In the genomic region with DNA sequence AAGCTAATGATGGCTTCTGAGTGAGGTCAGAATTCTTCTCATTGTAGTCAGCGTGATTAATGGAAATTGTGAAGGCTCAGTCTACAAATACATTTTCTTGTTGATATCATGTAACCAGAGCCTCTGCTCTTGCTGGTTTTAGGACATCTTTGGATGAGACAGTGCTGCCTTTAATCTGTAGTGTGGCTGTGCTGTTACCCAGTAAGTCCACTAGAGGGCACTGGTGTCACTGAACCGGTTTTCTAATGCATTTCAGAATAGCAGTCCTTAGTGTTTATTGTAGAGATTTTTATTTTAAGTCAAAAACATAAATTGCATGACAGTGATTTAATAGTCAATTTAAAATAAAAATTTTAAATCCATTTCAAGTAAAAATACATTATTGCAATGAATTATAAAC, we compare ENCODE assay signal across 9 mouse cellular contexts. TPM values are rescaled to one million over a fixed set of nuclear protein-coding genes. Genes with fewer than 3 reads are reported as not detected.
DNase-seq lines count a peak whose midpoint lies in the region; ATAC-seq and TF ChIP-seq lines count a peak whose summit lies in the region.
"Had no signal": no experiment of that assay in that cellular context is flagged by ENCODE, and none has a peak within 500 bp of the region (broad histone marks: within the 10 kb centered on the region; RNA-seq: fewer than 3 reads in every experiment).

No protein-coding gene starts in this region.

- TF ChIP-seq CTCF in E14TG2a.4 (conservative IDR thresholded peaks at IDR 0.05; ENCODE audit: low read length): peak; percentile 95
- peak; percentile 51 for TF ChIP-seq CTCF in lung, adult 2 months (IDR thresholded peaks at IDR 0.05; ENCODE audit: insufficient read depth, low read length)

- ATAC-seq in common myeloid progenitor, adult 5-6 weeks (replicated peaks; ENCODE audit: low read depth, poor library complexity, severe bottlenecking): peak; percentile 93

- H3K36me3 ChIP-seq in E14TG2a.4 (ENCODE audit: insufficient read depth, low read length): peaks cover 51% of the 10 kb centered on the region

- no peak overlapping the region for H3K4me3 ChIP-seq in E14TG2a.4 (replicated peaks; ENCODE audit: low read length)
- no peak overlapping the region for H3K4me3 ChIP-seq in lung, adult 2 months (replicated peaks; ENCODE audit: extremely low read depth, low read depth, low read length)
- H3K4me3 ChIP-seq: limb, embryonic 12.5 days had no signal

- H3K27me3 ChIP-seq in E14TG2a.4 (ENCODE audit: insufficient read depth, low read length): no peaks in the 10 kb centered on the region
- H3K27me3 ChIP-seq: limb, embryonic 12.5 days had no signal

- no peaks in the 10 kb centered on the region for H3K9me3 ChIP-seq in E14TG2a.4 (ENCODE audit: low read length)
- H3K9me3 ChIP-seq: limb, embryonic 12.5 days had no signal

- H3K4me1 ChIP-seq in E14TG2a.4 (replicated peaks; ENCODE audit: low read depth, low read length): no peaks in the 10 kb centered on the region
- no peaks in the 10 kb centered on the region for H3K4me1 ChIP-seq in lung, adult 2 months (ENCODE audit: control insufficient read depth, insufficient read depth, low read length)
- H3K4me1 ChIP-seq: limb, embryonic 12.5 days had no signal

- 6% methylated on average over 2 of the region's 2 CpGs for WGBS in lung, adult 2 months

- DNase-seq in adipocyte (ENCODE audit: low spot score): peak; percentile 81
- peak; percentile 38 for DNase-seq in gastrocnemius, postnatal 10 days
- peak; percentile 64 for DNase-seq in kidney, postnatal 14 days
- peak; percentile 21 for DNase-seq in lung, adult 2 months
- DNase-seq in ovary, postnatal 14 days (ENCODE audit: low spot score): peak; percentile 50
- DNase-seq in thymus, postnatal 25 days: peak; percentile 79

- no peak for TF ChIP-seq POLR2A in lung, adult 2 months (IDR thresholded peaks at IDR 0.05; ENCODE audit: borderline replicate concordance, extremely low read depth, low read depth, low read length)

RNA-seq across cellular contexts. Expression of gene Glmn, which starts 13.5 kb away (rescaled TPM):
- 16.2 and 18.9 TPM in 2 replicates for total RNA-seq in common myeloid progenitor, adult 5-6 weeks (2017)
- 10 to 100 TPM in 1 of 2 experiments, 1 to 10 TPM in 1; 9.0 to 11.6 TPM for total RNA-seq in gastrocnemius, postnatal 10 days (2021)
- polyA plus RNA-seq in lung, adult 2 months (2012; rRNA removed): 0.80 and 0.85 TPM in 2 replicates

RNA-seq across cellular contexts. Expression of gene Rpap2, which starts 14.1 kb away (rescaled TPM):
- 25.8 and 30.9 TPM in 2 replicates for total RNA-seq in common myeloid progenitor, adult 5-6 weeks (2017)
- total RNA-seq in gastrocnemius, postnatal 10 days (2021): 10 to 100 TPM in 1 of 2 experiments, 1 to 10 TPM in 1; 9.8 to 11.8 TPM
- polyA plus RNA-seq in lung, adult 2 months (2012; rRNA removed): 1.5 and 2.5 TPM in 2 replicates

Comparison
In these comparisons a context has a peak if more than half of its experiments do, and no peak if none do; other contexts are left out.
1. DNase-seq: peak in every context shown above with its lines; median percentile 81 in adipocyte; 79 in thymus, postnatal 25 days; 64 in kidney, postnatal 14 days; 50 in ovary, postnatal 14 days; 38 in gastrocnemius, postnatal 10 days; 21 in lung, adult 2 months.